Mouse (Mus musculus): ENCODE results near the gene Vmn1r38.
"Not testable (repeated sequence)": the region's sequence is repeated elsewhere in the genome, so short reads cannot be mapped to it uniquely, and the experiment has no call there.

Vmn1r38 gene

DNA sequence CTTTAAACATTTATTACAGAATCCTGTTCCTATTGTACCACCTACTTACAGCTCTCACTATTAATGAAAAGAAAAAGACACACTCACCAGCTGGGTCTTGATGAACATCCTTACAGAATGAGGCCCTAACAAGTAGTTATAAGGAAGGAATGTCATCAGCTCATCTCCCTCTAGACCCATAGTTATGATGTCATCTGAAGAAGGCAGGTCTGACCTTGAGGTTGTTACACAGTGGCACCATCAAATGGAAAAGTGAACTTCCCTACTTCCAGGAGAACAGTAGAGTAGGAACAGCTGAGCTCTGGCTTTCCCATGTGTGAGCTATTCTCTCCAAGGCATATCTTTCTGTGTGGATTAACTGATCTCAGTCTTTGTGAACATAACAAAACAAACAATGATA is at the start of gene Vmn1r38:
Gene Vmn1r38, minus strand, starts transcription at position 101 of the 400 bp plus-strand sequence.
- DNase-seq (ENCODE audit: low spot score in 2 of 2): not testable (repeated sequence)

DNA sequence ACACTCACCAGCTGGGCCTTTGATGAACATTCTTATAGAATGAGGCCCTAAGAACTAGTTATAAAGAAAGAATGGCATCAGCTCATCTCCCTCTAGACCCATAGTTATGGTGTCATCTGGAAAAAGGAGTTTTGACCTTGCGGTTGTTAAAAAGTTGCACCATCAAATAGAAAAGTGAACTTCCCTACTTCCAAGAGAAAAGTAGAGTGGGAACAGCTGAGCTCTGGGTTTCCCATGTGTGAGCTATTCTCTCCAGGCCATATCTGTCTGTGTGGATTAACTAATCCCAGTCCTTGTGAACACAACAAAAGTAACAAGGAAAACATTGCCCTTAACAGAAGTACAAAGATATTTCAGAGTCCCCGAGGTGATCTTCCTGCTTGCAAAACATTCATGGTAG is 28.1 kb upstream of the Vmn1r38 start, which contains the start of gene Vmn1r39:
Gene Vmn1r39, minus strand, starts transcription at position 101 of the 400 bp plus-strand sequence.
- DNase-seq (ENCODE audit: low spot score in 2 of 2): no peak

DNA sequence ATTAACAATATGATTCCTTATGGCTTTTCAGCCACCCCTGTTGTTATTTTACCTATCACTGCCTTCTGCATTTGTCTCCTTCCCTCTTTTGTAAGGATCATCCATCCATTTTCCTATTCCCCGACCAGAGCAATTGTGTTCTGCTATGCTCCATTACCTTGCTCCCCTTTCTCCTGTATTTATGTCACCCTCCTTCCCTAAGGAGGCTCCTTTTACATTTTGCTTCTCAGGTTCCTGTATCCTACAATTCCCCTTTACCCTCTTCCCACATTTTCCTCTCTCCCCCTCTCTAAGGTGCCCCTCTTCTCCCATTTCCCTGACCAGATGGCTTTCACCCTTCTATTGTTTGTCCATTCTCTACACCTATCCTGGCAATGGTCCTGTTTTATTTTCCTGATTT is 23.9 kb upstream of the Vmn1r38 start:
- no peak for DNase-seq (ENCODE audit: low spot score in 2 of 2)

DNA sequence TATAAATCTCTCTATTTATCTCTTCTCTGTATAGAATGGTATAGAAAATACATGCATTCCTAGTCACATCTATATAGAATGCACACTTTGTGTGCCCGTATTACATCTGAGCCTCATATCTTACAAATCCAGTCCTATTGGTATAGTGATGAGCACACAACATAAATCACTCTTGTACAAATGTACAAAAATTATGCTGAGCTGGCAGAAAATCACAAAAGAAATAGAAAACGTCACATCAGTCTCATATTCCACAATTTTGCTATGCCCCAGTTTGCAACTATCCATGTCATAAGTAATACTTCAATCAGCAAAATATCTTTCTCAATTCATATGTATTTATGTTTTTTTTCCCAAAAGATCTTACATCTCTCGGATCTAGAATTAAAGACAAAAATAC is 23.3 kb upstream of the Vmn1r38 start:
- DNase-seq (ENCODE audit: low spot score in 2 of 2): no peak

DNA sequence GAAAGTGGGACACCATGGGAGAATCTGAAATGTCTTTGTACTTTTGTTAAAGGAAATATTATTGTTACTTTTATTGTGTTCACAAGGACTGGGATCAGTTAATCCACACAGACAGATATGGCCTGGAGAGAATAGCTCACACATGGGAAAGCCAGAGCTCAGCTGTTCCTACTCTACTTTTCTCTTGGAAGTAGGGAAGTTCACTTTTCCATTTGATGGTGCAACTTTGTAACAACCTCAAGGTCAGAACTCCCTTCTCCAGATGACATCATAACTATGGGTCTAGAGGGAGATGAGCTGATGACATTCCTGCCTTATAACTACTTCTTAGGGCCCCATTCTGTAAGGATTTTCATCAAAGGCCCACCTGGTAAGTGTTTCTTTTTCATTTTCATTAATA is 53.3 kb downstream of the Vmn1r38 start, which contains the start of gene Vmn1r37:
Gene Vmn1r37, plus strand, starts transcription at position 301 of the 400 bp plus-strand sequence.
- not testable (repeated sequence) for DNase-seq (ENCODE audit: low spot score in 2 of 2)

Measured in urinary bladder, postnatal 36 days (tissue).